Mouse (Mus musculus): ENCODE results near the gene Ifi27l2a.

Ifi27l2a gene

GRCm38 (mm10) chr12:103425729-103426470 is 17.6 kb downstream of the Ifi27l2a start, which contains the start of gene Ddx24:
Gene Ddx24, minus strand, starts transcription at chr12:103425830.
- peak; percentile 97 for DNase-seq (ENCODE audit: low read depth, low spot score)

GRCm38 (mm10) chr12:103425016-103425728 is 18.3 kb downstream of the Ifi27l2a start:
- no peak for DNase-seq (ENCODE audit: low read depth, low spot score)

- no peak for DNase-seq (ENCODE audit: low read depth, low spot score)
These were observed 35.3 kb downstream of the Ifi27l2a start for GRCm38 (mm10) chr12:103408144-103408543.

- no peak for DNase-seq (ENCODE audit: low read depth, low spot score)
These were observed 35.8 kb downstream of the Ifi27l2a start, which contains the start of gene 9330161L09Rik for GRCm38 (mm10) chr12:103407720-103408119. Gene 9330161L09Rik, minus strand, starts transcription at chr12:103407820.

GRCm38 (mm10) chr12:103404131-103404530 is 39.3 kb downstream of the Ifi27l2a start:
- no peak for DNase-seq (ENCODE audit: low read depth, low spot score)

- no peak for DNase-seq (ENCODE audit: low read depth, low spot score)
These were observed 46.7 kb downstream of the Ifi27l2a start for GRCm38 (mm10) chr12:103396751-103397150.

- no peak for DNase-seq (ENCODE audit: low read depth, low spot score)
These were observed 47.8 kb downstream of the Ifi27l2a start for GRCm38 (mm10) chr12:103395486-103396275.

- no peak for DNase-seq (ENCODE audit: low read depth, low spot score)
These were observed 50.0 kb downstream of the Ifi27l2a start for GRCm38 (mm10) chr12:103393528-103393927.
